Mouse (Mus musculus) T-cell, adult 66 days (primary cell): Measurements from ENCODE around the gene Vrk3. TPM values are rescaled to one million over a fixed set of nuclear protein-coding genes. Genes with fewer than 3 reads are reported as not detected.

Experiments used
- total RNA-seq, 2 experiments: library from RNA; stranded (reverse); gene quantifications; 3 replicates in 1 of 2; 4 replicates in 1 of 2; pipeline ENCODE4 v1.2.4; 2023

Gene Vrk3
- 10 to 100 TPM; 99.4 to 99.8 TPM for total RNA-seq

DNA sequence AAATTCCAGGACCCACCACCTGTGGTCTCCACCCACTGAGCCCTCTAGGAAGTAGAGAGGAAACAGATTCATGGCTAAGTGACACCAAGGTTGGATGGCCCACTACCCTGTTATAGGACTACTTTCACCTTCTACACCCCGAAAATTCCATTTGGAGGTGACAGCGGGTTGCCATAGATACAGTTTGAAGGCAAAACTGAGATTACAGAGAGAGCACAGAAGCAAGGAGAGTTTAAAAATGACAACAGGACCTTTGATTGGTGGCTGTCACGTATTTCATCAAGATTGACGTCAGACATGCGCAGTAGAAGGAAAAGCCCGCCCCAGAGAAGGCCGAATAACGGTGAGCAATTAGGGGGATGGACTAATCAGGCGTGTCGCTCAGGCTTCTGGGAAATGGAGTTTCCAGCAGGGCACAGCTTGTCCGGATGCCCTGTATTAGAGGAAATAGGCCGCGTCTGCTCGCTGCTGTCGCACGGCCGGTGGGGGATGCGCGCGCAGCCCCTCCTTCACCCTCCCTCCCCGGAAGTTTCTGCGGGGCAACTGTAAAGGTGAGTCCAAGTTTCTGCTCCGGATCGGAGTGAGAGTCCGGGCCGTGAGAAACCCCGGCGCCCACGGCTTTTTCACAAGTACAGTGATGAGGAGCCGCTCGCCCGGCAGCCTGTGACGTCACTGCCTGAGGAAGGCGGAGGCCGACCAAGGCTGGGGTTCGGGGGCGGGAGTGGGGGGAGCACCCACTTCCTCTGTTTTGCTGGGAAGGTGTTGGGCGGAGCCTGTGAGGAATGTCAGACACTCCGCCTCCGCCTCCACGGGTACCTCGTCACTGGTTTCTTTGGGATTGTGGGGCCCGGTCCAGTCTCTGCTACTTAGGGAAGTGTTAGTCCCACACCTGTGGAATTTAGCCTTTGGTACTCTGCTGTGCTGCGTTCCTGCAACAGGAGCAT lies at the start of gene Vrk3:
Gene Vrk3, plus strand, starts transcription at position 313 of the 944 bp plus-strand sequence.

GRCm38 (mm10) chr7:44708574-44708973 lies 39.6 kb upstream of the Vrk3 start, which contains the start of gene Izumo2:
Izumo2 (plus strand) TSS chr7:44708742.

DNA sequence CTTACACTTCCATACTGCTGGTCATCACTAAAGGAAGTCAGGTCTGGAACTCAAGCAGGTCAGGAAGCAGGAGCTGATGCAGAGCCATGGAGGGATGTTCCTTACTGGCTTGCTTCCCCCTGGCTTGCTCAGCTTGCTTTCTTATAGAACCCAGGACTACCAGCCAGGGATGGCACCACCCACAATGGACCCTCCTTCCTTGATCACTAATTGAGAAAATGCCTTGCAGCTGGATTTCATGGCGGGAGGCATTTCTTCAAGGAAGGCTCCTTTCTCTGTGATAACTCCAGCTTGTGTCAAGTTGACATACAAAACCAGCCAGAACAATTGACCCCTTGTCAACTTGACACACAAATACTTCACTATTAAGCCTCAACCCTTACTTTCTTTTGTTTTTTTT lies 2.7 kb downstream of the Vrk3 start, which contains the start of gene Zfp473:
Gene Zfp473, minus strand, starts transcription at position 101 of the 400 bp plus-strand sequence.

DNA sequence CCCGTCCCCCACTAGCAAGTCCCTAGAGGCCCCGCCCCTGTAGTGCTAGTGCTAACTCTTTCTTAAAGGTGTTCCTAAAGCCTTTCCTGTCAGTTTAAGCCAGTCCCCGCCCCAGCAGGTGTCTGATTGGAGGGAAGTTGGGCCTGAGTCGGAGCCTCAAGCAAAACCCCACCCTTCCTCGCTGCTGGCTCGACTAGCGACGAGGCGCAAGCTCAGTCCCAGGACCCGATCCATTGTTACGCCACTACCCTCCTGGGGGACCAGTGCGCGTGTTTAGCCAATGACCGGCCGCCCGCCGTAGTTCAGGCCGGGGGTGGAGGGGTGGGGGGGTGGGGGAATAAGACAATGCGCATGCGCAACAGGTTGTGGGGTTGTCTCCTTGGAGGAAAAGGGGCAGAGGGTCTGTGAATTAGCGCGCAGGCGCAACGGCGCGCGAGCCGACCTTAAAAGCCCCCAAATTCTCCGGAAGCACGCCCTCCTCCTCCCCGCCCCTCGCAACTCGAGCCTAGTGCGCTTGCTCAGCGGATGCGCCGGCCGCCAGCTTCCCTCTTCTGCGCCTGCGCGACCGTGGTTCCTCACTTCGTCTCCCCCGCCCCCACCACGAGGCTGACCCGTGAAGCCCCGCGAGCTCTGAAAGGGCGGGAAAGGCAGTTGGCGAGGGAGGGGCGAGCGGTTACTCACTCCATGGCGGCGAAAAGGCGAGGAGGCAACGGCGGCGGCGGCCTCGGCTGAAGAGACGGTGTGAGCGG lies 67.7 kb downstream of the Vrk3 start, which contains the start of the genes Nup62 and Il4i1:
Gene Nup62, plus strand, starts transcription at position 368 of the 749 bp plus-strand sequence.
Gene Il4i1, plus strand, starts transcription at position 667 of the 749 bp plus-strand sequence.

GRCm38 (mm10) chr7:44816470-44817021 lies 68.3 kb downstream of the Vrk3 start, which contains the start of gene Atf5:
Atf5 (minus strand) TSS chr7:44816658.

Other genes starting within 250 kb of the Vrk3 start
- gene Mybpc2, start 223.8 kb upstream of the Vrk3 start, total RNA-seq = not detected
- gene Spib, start 216.3 kb upstream of the Vrk3 start, total RNA-seq = 1 to 10 TPM in 1 of 2 experiments, under 1 TPM in 1; 0.86 to 4.0 TPM
- 10 to 100 TPM; 45.0 to 65.0 TPM for gene Pold1, start 199.6 kb upstream of the Vrk3 start, total RNA-seq
- gene Nr1h2, start 194.5 kb upstream of the Vrk3 start, total RNA-seq = 100 to 1,000 TPM; 285 to 303 TPM
- 1 to 10 TPM; 1.6 to 5.3 TPM for gene Napsa, start 176.0 kb upstream of the Vrk3 start, total RNA-seq
- under 1 TPM; 0.24 to 0.47 TPM for gene Kcnc3, start 157.7 kb upstream of the Vrk3 start, total RNA-seq
- gene Myh14, start 77.6 kb upstream of the Vrk3 start, total RNA-seq = under 1 TPM in 1 of 2 experiments, not detected in 1; 0.18 TPM
- gene Izumo2, start 39.7 kb upstream of the Vrk3 start, total RNA-seq = not detected
- under 1 TPM; 0.93 to 0.98 TPM for gene Zfp473, start 2.6 kb downstream of the Vrk3 start, total RNA-seq
- gene Nup62, start 67.7 kb downstream of the Vrk3 start, total RNA-seq = 10 to 100 TPM; 42.6 to 50.5 TPM
- 1 to 10 TPM; 1.4 to 1.9 TPM for gene Il4i1, start 68.0 kb downstream of the Vrk3 start, total RNA-seq
- gene Atf5, start 68.2 kb downstream of the Vrk3 start, total RNA-seq = 1 to 10 TPM; 4.9 to 5.0 TPM
- 10 to 100 TPM; 37.4 to 39.4 TPM for gene Akt1s1, start 100.6 kb downstream of the Vrk3 start, total RNA-seq
- 100 to 1,000 TPM in 1 of 2 experiments, 10 to 100 TPM in 1; 89.9 to 108 TPM for gene Tbc1d17, start 100.7 kb downstream of the Vrk3 start, total RNA-seq
- 10 to 100 TPM; 54.4 to 59.2 TPM for gene Pnkp, start 108.7 kb downstream of the Vrk3 start, total RNA-seq
- gene Ptov1, start 121.4 kb downstream of the Vrk3 start, total RNA-seq = 10 to 100 TPM; 24.2 to 25.2 TPM
- gene Med25, start 144.3 kb downstream of the Vrk3 start, total RNA-seq = 10 to 100 TPM; 67.2 to 73.6 TPM
- gene Fuz, start 147.7 kb downstream of the Vrk3 start, total RNA-seq = 10 to 100 TPM; 23.6 to 24.2 TPM
- 10 to 100 TPM; 80.0 to 86.8 TPM for gene Ap2a1, start 181.1 kb downstream of the Vrk3 start, total RNA-seq
- not detected for gene Tsks, start 194.8 kb downstream of the Vrk3 start, total RNA-seq
- under 1 TPM; 0.61 to 0.80 TPM for gene Cpt1c, start 226.4 kb downstream of the Vrk3 start, total RNA-seq
- gene Prmt1, start 238.2 kb downstream of the Vrk3 start, total RNA-seq = 100 to 1,000 TPM; 143 to 165 TPM
- 100 to 1,000 TPM; 138 to 172 TPM for gene Irf3, start 249.2 kb downstream of the Vrk3 start, total RNA-seq